Mouse (Mus musculus): ENCODE data around the gene 4833427G06Rik. TPM values are rescaled to one million over a fixed set of nuclear protein-coding genes. Genes with fewer than 3 reads are reported as not detected.
"Not testable (repeated sequence)": the region's sequence is repeated elsewhere in the genome, so short reads cannot be mapped to it uniquely, and the experiment has no call there.

4833427G06Rik gene
- polyA plus RNA-seq (2015; fragmentation: Nextera tagmentation; extraction: Ambion mirVana): 0.95 and 1.1 TPM in 2 replicates

GRCm38 (mm10) chr9:51101756-51102425 lies at the start of gene 4833427G06Rik:
Gene 4833427G06Rik, minus strand, starts transcription at chr9:51102078.
- DNase-seq (ENCODE audit: low spot score): peak; percentile 7

- DNase-seq (ENCODE audit: low spot score): no peak
Measured at GRCm38 (mm10) chr9:51147294-51147693, 45.4 kb upstream of the 4833427G06Rik start.

- DNase-seq (ENCODE audit: low spot score): no peak
Measured at GRCm38 (mm10) chr9:51146496-51146895, 44.6 kb upstream of the 4833427G06Rik start.

- DNase-seq (ENCODE audit: low spot score): no peak
Measured at GRCm38 (mm10) chr9:51144218-51144617, 42.3 kb upstream of the 4833427G06Rik start.

- no peak for DNase-seq (ENCODE audit: low spot score)
Measured at GRCm38 (mm10) chr9:51143437-51143836, 41.6 kb upstream of the 4833427G06Rik start.

DNA sequence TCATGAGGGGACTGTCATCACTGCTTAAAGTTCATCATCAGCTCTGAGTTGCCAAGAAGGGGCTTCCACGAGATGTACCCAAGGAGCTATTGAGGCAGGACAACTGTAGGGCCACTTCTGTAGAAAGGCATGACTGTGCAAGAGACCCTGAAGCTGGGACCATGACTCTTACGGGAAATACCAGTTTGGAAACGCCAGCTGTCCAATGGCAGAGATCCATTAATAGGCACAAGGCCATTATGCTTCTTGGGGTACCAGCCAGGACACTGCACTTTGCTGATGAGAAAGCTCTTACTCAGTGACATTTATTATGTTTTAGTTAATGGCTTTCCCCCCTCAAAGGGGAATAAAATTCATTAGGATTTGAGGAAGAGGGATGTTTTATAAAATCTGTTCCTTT lies 38.8 kb upstream of the 4833427G06Rik start:
- DNase-seq (ENCODE audit: low spot score): no peak

DNA sequence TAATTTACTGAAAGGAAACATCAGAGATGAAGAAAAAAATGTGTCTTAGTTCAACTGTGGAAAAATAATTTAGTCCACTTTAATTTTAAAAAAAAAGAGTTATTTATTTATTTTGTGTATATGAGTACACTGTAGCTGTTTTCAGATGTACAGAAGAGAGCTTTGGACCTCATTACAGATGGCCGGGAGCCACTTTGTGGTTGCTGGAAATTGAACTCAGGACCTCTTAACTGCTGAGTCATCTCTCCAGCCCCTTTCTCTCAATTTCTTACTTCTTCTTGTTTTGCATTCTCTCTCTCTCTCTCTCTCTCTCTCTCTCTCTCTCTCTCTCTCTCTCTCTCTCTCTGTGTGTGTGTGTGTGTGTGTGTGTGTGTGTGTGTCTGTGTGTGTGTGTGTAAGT lies 37.5 kb upstream of the 4833427G06Rik start:
- not testable (repeated sequence) for DNase-seq (ENCODE audit: low spot score)

DNA sequence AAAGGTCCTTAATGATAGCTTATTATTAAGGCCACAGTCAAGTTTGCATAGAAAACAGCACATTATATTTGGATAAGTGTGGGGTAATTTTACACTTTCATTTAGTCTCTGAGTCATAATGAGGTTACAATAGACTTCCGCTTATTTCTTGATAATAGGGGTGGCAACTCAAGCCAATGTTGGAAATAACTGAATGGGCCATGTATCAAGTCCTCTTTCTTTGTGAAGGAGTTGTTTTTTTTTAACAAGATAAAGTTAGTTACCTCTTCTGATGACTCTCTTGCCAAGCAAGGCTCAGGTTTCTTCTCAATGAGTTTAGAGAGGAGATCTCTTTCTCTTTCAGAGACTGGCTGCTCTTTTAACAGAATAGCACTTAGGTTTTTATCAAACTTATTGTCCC lies 36.4 kb upstream of the 4833427G06Rik start:
- DNase-seq (ENCODE audit: low spot score): no peak

DNA sequence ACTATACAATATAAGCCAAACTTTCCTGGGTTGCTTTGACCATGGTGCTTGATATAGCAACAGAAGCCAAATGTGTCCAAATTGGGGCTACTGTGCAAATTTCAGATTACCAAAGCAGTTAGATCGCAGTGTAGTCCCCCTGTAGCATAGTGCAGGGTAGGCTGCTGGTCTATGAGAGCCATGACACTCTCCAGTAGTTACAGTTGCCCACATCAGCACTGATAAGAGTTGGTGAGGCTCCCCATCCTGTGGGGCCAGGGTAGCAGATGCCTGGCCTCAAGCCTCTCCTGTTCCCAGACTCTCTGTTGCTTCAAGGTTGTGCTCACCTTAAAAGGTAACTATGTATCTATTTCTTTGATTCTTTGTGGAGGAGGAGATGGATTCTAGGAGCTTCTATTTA lies 36.0 kb upstream of the 4833427G06Rik start:
- DNase-seq (ENCODE audit: low spot score): no peak

DNA sequence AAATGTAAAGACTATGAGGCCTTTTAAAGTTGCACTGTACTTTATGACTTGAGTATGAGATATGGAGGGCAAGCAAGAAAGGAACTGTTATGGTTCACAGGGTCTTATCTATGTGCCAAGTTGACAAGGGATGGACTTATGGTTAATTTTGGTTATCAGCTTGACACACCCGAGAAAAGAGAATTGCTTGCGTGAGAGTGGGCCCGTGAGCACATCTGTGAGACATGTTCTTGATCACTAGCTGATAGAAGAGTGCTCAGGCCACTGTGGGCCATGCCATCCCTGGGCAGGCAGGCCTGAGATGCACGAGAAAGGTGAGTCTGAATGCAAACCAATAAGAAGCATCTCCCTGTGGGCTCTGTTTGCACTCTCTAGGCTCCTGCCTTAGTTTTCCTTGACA lies 35.6 kb upstream of the 4833427G06Rik start:
- no peak for DNase-seq (ENCODE audit: low spot score)

GRCm38 (mm10) chr9:51136985-51137384 lies 35.1 kb upstream of the 4833427G06Rik start:
- peak; percentile 33 for DNase-seq (ENCODE audit: low spot score)

DNA sequence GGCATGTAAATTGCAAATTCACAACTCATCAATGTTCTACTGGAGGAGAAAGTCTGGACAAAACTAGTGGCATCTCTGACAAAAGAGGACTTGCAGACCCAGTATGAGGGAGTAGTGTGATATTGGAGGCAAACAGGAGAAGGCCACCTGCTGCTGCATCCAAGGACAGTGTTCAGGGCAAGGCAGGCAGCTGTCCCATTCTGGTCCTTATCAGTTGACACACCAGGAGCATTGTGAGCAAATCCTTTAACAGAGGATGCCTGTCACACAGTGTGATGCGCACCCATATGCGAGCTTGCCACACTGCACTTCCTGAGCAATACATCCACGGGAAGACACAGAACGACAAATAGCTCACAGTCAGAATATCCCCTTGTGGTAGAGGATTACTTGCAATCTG lies 12.9 kb upstream of the 4833427G06Rik start:
- DNase-seq (ENCODE audit: low spot score): no peak

DNA sequence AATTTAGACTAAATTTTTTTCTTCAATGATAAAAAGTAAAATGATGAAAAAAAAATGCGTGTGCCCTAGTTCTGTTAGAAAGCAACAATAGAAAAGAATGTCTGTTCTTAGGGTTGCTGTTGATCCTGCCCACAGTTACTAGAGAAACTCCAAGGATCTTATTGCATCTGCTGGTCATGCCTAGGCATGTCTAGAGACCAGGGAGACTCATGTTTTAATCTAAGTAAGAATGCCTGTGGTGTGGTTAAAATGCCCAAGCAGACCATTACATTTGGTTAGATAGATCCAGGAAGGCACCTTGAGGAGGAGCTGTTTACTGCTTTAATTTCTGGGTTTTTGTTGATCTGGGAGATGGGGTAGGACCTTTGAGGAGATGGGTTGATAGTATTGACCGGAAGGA lies 3.9 kb upstream of the 4833427G06Rik start:
- DNase-seq (ENCODE audit: low spot score): no peak

- DNase-seq (ENCODE audit: low spot score): no peak
Measured at GRCm38 (mm10) chr9:51103808-51104514, 2.1 kb upstream of the 4833427G06Rik start.

DNA sequence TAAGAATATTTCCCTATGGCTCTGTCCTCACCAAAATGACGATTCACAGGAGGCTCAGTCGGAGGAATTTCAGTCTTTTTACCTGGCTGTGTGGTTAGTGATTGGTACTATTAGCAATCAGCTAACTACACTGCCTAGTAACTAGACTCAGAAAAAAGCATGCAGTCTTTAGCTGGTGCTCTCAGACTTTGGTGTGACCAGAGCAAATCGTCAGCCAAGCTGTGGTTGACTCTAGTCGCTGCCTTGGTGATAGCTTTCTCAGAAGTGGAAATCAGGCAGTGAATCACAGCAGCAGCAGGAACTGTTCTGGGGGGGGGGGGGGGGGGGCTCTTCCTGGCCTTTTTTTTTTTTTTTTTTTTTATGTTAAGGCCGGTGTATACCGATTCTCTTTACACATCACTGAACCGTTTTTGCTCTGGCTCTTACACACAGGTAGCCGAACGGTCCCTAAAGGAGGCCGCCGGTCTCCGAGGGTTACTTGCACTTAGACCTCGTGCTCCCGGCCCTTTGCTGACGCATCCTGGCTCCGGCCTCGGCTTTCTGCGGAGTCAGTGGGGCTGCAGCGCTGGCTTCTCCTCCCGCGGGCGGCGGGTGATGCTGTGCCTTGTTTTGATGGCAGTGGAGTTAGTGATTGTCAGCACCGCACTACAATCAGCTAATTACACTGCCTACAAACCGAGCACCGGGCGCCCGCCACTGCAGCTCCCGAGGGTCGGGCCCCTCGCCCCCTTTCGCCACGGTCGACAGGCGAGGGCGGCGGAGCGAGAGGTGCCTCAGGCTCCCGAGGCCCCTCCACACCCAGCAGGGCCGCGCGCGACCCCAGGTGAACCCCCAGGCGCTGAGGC lies 1.3 kb upstream of the 4833427G06Rik start:
- DNase-seq (ENCODE audit: low spot score): no peak

DNA sequence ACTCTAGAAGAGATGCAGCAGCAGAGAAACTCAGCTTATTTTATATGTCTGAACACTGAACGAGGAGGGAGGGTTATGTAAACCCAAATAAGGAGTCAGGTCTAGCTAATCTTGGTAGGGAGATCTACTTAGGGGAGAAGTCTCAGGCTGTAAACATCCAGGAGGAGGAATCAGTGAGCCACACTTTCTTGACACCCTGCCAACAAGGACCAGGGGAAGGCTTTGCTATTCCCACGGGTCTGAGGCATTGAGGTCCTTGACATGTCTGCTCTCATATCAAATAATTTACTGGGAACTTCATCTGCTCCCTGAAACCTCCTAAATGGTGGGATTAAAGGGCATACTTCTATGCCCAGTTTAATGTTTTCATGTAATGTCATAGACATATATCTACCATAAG lies 5.6 kb downstream of the 4833427G06Rik start:
- DNase-seq (ENCODE audit: low spot score): no peak

DNA sequence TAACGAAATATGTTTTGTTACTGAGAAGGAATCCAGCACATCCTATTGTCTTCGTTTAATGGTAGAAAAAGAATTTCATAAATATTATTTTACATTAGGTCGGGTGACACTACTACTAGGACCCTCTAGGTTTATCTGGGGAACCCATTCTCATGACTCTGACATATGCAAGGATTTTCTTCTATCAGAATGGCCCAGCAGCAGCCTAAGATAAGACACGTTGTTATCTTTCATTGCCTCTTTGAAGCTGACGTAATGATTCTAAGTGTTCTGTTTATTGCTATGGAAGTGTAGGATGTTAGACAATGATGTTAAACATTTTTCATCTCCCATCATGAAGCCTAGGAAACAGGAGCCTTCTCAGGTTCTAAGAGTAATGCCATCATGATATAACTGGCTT lies 8.2 kb downstream of the 4833427G06Rik start:
- no peak for DNase-seq (ENCODE audit: low spot score)

- DNase-seq (ENCODE audit: low spot score): no peak
Measured at GRCm38 (mm10) chr9:51081614-51082013, 20.3 kb downstream of the 4833427G06Rik start.

DNA sequence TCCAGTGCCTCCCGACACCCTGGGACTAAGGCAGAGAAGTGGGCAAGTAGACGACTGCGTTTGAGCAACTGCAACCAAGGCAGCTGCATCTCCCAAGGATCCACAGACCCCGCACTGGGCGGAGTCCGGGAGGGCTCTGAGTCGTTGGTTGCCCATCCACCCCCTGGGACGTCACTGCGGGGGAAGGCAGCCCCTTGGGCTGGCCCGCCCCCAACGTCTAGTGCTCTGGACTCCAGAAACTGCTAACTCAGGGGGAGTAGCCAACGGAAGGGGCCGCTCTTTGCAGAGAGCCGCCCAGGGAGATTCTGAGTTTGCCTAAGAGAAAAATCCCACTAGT lies 24.9 kb downstream of the 4833427G06Rik start, which contains the start of gene Layn:
TSS of gene Layn (minus strand) at position 116 of the 337 bp plus-strand sequence.
- DNase-seq (ENCODE audit: low spot score): peak; percentile 55

DNA sequence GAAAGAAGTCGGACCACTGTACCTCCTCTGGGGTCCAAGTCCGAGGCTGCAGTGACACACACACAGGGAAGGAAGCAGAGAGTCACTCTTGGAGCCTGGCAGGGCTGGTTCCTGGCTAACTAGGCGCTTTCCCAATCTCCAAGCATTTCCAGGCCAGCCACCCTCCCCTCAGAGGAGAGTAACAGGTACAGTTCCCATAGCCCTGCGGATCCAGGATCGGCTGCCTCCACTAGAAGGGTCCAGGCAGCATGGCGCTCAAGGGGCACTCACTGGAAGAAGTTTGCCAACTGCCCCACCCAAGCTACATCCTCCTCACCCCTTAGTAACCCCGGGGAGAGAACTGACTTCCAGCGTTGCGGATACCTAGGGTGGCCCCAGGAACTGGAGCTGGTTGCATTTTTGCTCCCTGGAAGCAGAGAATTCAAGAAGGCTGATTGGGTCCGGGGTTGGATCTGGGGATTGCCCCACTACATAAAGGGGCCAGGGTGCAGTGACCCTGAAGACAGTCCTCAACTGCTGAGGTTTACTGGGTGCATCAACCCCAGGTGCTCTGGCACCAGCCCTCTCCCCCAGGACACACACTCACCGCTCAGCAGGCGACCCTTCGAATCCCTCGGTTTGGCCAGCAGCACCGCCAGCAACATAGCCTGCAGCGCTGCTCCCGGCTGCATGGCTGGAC lies 25.4 kb downstream of the 4833427G06Rik start:
- peak; percentile 24 for DNase-seq (ENCODE audit: low spot score)

- DNase-seq (ENCODE audit: low spot score): no peak
Measured at GRCm38 (mm10) chr9:51075780-51076179, 26.1 kb downstream of the 4833427G06Rik start.
